Mouse (Mus musculus) thymus, postnatal 36 days (tissue): Measurements from ENCODE around the gene Arhgap23.
A peak's percentile ranks its signal among the peaks of the same experiment; 100 is the strongest.

ENCODE experiments used
- DNase-seq, 2 experiments: peaks; one replicate each; pipeline ENCODE4 v3.0.0; 2022; ENCODE audit warnings: mixed read lengths in 2 of 2

Gene Arhgap23

DNA sequence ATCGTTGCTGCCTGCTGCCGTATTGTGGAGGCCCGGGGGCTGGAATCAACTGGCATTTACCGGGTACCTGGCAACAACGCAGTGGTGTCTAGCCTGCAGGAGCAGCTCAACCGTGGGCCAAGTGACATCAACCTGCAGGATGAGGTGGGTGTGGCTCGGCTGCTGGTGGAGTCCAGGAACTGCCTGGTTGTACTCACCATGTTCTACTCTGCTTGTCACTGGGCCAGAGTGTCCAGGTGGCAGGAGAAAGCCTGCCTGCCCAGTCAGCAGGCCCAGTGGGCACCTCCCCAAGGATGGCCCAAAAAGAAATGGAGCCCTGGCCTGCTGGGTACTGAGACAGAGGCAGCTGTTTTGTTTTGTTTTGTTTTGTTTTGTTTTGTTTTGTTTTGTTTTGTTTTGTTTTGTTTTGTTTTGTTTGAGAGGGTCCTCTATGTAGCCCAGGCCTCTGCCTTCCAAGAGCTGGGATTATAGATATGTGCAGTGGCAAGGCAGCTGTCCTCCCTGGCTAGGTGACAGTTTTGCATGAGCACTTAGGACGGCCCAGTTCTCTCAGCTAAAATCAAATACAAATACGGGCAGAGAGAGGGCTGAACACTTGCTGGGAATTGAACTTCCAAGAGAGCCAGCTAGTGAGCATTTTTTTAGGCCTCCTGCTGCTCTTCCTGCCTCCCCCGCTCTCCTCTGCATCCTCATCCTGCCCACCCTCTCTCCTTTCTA lies 51.3 kb downstream of the Arhgap23 start:
- DNase-seq = no peak

DNA sequence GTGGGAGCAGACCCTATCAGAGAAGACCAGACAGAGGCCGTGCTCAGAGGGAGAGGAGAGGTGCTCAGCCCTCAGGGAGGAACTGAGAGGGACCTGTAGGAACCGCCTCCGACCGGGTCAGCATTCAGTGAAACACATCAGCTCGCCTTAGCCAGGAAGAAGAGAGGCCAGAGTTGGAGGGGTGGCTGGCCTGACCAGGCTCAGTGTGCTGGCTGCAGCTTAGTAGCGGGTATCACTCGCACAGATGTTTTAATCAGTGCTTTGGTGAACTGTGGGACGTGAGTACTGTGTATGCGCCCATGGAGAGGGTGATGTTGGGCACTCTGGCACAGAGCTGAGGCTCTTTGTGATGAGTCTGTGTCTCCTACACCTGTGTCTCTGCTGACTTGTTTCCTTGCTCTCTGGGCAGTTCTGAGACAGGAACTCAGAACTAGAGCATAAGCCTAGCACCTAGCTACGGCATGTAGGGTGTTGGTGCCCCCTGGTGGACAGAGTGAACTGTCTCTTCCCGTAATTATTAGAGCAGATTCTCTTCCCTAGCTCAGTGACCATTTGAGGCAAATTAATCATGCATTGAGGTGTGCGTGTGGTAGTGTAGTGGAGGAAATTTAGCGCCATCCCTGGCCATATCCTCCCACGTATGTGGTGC lies 53.4 kb downstream of the Arhgap23 start:
- DNase-seq = peak; percentile 76 to 78

DNA sequence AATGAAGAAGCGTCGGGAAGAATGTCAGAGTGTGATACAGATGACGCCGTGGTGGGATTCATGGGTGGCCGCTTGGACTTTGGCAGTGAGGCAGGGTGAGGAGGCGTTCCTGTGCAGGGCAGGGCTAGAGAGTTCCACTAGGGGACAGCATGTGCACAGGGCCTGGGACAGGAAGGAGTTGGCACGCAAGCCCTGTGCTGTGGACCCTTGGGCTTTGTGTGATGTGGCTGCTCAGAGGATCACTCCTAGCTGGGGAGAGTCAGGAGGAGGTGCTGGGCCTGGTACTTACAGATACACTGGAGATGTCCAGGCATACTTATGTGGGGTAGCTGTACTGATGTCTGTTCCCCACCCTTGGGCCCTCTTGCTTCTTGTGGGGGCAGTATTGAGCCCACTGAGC lies 54.5 kb downstream of the Arhgap23 start:
- no peak for DNase-seq

DNA sequence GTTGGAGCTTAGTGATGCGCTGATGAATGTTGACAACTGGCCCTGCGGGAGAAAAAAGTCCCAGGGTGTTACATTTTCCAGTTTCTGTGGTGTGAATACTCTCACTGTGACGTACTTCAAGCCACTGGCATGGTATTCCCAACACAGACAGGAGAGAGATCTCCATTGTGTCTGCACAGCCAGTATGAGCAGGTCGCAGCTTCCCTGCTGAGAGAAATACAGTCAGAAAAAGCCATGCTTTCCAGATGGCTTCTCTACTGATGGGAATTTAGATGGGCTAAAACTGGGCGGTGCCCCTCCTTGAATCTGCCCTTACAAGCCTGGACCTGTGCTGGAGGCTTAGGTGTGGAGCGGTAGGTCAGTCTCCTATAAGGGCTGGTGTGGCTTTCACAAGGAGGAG lies 55.9 kb downstream of the Arhgap23 start:
- no peak for DNase-seq

DNA sequence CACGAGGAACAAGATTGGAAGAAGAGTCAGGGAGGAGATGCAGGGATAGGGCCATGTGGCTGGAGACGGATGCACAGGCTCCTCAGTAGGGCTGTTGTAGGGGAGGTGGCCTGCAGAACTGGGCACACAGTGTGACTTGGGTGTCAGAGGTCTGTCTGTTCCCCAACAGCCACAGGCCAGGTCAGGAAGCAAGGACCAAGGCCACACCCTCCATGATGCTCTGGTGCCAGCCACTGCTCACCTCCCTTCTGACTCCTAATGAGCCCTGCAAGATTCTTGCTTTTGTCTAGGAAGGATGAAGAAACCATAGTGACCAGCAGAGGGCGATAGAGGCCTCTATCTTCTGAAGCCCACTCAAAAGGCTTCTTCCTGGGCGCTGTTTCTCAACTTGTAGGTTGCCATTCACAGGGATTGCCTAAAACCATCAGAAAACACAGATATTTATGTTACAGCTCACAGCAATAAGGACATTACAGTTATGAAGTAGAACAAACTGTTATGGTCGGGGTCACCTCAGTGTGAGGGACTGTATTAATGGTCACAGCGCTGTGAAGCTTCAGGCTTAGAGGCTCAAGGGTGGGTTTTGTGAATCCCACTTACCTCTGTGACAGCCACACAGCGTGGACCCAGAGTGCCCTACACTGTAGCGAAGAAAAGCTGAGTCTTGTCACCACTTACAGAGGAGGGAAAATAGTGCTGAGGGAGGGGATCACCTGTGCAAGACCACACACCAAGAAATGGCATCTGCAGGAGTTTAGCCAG lies 61.2 kb downstream of the Arhgap23 start:
- DNase-seq = peak; percentile 40 to 52

DNA sequence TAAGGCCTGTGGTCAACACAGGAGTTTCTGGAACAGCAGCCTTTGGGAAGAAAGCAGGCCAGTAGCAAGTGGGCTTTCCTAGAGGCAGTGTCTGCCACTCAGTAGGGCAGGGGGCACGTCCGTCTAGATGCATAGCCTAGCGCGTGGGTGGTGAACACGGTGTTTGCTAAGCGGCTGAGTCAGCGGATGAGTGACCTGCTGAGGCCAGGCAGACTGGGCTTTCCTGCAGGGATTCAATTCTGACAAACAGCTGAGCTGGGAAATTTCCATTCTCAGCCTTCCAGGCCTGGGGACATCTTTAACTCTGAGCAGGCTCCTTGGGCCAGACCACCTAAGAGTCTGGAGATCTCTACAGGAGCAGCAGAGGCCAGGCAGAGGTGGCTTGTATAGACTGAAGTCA lies 62.1 kb downstream of the Arhgap23 start:
- DNase-seq = no peak

DNA sequence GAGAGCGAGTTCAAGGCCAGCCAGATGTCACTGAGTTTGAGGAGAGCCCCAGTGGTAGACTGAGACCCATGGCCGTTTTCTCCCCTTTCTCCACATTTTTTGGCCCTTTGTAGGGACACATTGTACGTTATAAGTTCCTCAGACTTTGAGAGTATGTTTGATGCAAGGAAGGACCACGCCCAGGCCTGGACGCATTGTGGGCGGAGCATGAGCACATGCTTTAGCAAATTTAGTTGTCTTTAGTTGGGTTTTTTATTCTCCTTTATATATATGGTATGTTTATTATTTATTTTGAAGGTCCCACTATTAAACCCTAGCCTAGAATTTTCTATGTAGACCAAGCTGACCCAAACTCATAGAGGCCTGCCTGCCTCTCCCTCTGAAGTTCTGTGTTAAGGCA lies 63.0 kb downstream of the Arhgap23 start:
- no peak for DNase-seq

DNA sequence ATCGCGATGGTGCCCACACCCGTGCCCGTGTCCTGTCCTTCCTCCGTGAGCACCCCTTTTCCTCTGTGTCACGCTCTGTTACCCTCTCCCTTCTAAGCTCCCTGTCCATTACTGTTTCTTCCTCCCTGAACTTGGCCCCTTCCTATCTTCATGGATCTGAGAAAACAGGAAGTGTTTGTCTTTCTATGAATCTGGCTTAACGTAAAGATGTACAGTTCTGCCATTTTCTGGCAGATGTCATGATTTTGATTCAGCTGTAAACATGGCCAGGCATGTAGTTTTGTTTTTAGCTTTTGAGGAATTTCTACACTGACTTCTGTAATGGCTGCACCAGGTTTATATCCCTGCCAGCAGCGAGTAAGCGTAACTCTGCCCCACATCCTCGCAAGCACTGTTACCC lies 63.8 kb downstream of the Arhgap23 start:
- no peak for DNase-seq

DNA sequence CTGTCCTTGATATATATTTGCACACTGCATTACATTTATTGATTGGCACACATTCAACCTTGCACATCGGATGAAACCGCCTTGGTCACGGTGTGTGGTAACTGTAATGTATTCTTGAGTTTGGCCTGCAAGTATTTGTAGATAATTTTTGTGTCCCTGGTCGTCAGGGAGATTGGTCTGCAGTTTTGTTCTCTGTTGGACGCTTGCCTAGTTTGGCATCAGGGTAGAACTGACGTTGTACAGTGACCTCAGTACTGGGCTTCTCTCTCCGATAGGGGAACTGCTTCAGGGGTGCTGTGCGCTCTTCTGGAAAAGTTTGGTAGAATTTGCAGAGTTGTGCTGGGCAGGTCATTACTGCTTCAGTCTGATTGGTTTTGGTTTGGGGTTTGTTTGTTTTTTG lies 64.5 kb downstream of the Arhgap23 start:
- no peak for DNase-seq

DNA sequence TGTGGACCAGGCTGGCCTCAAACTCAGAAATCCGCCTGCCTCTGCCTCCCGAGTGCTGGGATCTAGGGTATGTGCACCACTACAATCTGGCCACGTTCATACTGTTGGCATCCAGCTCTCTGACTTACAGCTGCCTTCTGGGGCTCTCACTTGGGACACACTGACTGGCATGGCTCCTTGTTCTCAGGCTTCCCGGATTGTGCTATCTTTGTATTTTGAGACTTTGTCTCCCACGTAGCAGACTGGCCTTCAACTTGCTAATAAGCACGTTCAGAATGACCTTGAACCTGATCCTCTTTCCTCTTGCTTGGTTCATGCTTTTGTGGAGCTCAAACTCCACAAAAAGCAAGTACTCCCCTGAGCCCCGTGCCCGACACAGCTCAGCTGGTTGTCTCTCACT lies 70.3 kb downstream of the Arhgap23 start:
- DNase-seq = no peak

DNA sequence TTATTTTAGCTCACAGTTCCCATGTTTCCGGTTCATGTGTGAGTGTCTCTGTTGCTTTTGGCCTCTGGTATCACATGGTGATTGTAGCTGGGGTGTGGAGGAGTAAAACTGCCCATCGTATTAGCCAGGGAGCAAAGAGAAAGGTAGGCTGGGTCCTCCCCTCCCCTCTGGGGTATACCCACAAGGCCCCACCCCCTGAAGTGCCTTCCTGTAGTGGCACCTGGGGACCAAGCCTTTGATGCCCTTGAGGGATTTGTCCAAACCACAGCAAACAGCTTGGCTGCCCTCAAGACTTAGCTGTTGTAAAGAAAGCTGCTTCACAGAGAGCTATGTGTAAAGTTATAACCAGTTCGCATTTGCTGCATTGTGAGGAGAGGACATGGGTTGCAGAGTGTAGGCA lies 72.3 kb downstream of the Arhgap23 start:
- DNase-seq = peak in 1 of 2 experiments; percentile 40

DNA sequence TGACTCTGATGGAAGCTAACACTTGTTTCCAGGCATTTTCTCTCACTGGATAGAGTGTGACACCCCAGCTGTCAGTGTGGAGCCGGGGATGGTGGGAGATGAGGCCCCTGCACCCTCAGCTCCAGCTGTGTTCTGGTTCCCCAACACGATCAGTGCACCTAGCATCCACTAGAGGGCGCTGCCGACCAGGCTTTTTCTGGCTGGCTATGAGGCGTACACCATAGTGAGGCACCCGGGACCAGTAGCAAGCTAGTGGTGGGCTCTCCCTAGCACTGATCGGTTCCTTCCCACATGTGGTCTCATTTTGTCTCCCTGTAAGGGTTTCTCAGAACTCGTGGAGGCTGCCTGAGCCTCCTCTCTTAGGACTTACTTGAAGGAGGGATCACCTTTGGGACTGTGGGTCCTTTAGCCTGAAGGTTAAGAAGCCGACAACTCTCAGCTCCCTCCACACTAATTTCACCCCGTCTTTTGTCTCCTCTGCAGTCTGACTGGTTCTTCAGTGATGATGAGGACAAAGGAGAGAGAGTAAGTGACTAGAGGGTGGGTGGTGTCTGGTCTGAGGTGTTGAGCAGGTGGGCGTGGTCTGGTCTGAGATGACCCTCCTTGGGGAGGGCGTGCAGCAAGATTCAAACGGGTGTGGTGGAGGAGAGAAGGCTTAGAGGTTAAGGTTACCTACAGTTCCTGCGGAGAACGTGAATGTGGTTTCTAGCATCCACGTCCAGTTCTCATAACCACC lies 74.4 kb downstream of the Arhgap23 start:
- DNase-seq = peak; percentile 79 to 82

DNA sequence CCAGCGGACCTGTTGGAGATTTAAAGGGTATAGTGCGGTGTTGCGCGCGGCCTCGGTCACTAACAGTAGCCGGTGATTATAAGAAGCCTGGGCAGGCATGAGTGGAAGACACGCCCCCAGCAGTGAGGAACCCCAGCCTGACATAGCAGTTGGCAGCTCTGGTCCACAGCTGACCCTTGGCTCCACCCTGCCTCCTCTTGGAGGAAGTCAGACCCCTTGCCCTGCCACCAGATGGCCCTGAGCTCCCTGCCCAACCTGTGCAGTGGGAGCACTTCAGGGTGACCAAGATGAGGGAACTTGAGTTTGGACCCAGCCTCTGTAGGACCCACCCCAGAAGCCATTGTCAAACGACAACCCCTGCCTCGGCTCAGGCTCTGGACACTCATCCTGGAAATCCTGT lies 76.3 kb downstream of the Arhgap23 start:
- no peak for DNase-seq

DNA sequence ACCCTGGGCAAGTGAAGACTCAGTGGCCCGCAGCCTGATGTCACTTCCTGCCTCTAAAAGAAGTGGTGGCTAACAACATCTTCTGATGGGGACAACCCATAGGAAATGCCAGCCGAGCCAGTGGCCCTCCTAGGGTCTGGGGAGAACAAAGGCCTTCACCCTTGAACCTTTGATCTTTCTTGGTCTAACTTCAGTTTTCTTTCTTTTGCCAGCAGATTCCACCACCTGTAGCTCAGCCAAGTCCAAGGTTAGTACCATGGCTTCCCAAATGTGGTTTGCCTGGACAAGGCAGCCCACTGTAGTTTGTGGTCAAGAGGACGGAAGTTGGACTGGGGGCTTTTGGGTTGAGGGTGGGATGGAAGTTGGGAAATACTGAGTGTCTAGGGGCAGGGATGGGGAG lies 77.5 kb downstream of the Arhgap23 start:
- DNase-seq = no peak

DNA sequence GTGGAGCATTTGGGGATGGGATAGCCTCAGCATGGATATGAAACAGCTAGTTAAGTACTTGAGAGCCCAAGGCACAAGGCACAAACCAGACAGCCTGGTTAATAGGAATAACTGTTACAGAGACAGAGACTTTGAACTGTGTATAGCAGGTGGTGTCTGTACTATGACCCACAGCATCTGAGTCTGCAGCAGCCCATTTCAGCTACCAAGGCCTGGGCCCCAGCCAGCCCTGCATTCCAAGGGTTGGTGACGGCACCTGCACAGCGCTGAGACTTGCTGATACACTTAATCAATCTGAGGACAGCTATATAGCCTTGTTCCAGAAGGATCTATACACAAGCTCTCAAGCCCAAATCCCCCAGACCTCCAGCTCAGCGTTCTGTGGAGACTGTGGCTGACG lies 82.2 kb downstream of the Arhgap23 start:
- DNase-seq = no peak

DNA sequence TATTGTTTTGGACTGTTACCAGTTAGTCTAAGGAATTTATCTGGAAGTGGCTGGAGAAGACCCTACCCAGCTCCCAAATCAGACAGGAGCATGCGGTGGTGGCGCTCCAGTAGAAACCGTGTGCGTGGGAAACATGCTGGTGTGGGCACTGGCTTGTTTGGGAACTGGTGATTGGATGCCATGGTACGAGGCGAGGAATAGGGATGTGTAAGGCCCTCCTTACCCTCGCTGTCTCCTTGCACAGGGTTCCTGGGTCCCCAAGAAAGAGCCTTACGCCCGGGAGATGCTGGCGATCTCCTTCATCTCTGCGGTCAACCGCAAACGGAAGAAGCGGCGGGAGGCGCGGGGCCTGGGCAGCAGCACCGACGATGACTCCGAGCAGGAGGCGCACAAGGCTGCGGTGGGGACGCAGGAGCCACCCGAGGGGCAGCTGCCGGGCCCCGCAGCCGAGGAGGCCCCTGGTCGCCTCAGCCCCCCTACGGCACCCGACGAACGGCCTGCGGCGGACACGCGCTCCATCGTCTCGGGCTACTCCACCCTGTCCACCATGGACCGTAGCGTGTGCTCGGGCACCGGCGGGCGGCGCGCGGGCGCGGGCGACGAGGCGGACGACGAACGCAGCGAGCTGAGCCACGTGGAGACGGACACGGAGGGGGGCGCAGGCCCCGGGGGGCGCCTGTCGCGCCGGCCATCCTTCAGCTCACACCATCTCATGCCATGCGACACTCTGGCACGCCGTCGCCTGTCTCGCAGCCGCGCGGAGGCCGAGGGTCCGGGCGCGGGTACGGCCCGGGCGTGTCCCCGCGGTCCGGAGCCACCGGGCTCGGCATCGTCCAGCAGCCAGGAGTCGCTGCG lies 84.8 kb downstream of the Arhgap23 start, which contains the start of gene 4933428G20Rik:
Gene 4933428G20Rik (minus strand): TSS at position 476 of the 855 bp plus-strand sequence.
- DNase-seq = no peak

DNA sequence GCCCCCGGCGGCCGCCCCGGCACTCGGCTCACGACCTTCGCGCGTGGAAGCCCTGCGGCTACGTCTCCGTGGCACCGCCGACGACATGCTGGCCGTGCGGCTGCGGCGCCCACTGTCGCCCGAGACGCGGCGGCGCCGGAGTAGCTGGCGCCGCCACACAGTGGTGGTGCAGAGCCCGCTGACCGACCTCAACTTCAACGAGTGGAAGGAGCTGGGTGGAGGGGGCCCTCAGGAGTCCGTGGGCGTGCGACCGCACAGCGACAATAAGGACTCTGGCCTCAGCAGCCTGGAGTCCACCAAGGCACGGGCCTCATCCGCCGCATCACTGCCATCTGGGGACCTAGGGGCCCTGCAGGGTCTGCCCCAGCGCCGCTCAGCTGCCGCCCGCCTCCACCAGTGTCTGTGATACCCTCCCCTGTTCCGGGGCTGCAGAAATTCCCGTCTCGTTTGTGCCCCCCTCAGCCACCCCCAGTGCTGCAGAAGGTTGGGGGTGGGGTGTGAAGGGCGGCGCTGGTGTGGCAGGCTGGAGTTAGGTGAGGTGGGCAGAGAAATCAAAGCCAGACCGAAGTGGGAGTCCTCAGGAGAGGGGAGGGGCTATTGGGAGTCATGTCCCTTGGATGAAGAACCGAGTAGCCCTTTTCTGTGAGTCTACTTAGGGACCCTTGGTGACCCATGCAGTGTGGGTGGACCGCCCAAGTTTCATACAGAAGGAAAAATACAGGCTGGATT lies 85.6 kb downstream of the Arhgap23 start:
- no peak for DNase-seq

DNA sequence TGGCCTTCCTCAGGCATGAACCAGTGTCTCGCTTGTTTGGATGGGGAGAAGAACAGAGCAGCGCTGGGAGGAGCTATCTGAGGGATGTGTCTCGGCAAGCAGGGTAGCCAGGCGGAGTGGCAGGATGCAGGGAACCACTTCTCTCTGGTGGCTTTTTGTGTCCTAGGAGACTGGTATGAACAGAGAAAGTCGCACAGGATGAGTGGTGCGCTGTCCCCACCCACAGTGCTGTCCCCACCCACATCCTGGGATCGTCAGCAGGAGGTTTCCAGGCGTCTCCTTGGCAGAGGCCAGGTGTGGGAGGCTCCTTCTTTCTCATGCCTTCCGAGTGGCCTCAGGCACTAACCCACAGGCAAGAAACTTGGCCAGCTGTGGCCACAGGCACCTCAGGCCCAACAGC lies 87.0 kb downstream of the Arhgap23 start:
- DNase-seq = no peak

DNA sequence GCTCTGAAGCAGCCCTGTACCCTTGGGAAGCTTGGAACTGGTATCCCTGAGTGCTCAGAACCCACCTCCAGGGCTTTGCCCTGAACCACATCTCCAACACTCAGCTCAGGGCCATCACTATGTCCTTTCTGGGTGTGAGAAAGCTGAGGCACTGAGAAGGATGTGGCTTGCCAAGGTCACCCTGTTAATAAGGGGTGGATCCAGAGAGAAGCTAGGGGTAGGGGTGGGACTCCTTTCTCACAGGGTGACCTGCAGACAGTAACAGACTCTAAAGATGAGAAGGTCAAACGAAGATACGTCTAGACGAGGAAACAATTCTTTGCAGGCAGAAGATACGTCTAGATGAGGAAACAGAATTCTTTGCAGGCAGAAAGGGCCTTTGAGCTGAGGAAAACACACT lies 87.5 kb downstream of the Arhgap23 start:
- DNase-seq = no peak

DNA sequence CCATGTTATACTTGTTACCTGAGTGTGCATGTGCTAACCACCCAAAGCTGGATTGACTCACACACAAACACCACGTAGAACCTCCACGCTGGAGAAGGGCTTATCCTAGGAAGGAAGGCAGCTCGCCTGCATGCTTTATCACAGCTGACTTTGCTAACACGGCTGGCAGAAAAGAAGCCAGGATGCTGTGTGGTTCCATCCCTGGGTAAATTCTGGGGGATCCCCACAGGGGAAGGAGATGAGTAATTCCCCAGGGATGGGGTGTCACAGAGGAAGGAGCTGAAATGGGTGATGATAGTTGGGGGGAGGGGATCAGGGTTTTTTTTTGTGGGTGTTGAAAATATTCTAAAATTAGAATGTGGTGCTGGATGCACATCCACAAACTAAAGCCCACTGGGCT lies 90.5 kb downstream of the Arhgap23 start:
- no peak for DNase-seq

DNA sequence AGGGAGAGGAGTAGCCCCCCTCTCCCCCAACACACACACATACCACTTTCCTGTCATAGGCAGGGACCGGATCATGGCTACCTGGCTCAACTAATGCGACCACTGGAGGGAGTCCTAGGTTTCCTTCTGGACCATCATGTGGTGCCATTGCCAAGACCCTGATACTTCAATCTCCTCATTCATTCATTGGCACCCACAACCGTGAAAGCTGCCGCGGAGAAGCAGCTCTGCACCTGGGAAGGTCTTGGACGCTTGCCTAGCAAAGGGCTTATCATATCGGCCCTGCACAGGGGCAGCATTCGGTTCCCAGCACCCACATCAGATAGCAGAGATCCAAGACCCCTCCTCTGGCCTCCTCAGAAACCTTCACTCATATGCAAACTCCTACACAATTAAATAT lies 91.0 kb downstream of the Arhgap23 start:
- no peak for DNase-seq

DNA sequence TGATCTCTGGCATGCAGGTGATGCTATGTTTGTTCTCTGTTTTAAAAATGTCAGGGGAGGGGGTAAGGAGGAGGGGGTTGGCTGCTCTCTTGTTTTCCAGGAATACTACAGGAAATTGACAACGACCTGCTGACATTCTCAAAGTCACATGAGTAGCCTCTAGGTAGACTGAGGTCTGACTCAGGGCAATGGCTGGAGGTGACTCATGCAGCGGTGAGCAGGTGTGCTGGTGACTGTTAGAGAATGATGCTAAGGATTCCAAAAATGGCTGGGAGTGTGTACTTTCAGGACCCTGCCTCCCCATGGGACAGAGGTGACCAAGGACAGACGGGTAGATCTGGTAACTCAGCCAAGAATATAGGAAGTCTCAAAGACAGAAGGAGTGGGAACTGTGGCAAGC lies 92.9 kb downstream of the Arhgap23 start:
- DNase-seq = no peak
